Mouse (Mus musculus): ENCODE results near the gene 0610012G03Rik. TPM values are rescaled to one million over a fixed set of nuclear protein-coding genes. Genes with fewer than 3 reads are reported as not detected.
"Not testable (repeated sequence)": the region's sequence is repeated elsewhere in the genome, so short reads cannot be mapped to it uniquely, and the experiment has no call there.

Gene 0610012G03Rik
- polyA plus RNA-seq (2017; shearing (Covaris generic)): 1 to 10 TPM; 1.3 to 2.6 TPM

GRCm38 (mm10) chr16:31948345-31948774 lies at the start of gene 0610012G03Rik, which contains the start of gene Ncbp2:
0610012G03Rik (minus strand) TSS chr16:31948494.
Ncbp2 (plus strand) TSS chr16:31948513.
- peak; percentile 87 for ATAC-seq

DNA sequence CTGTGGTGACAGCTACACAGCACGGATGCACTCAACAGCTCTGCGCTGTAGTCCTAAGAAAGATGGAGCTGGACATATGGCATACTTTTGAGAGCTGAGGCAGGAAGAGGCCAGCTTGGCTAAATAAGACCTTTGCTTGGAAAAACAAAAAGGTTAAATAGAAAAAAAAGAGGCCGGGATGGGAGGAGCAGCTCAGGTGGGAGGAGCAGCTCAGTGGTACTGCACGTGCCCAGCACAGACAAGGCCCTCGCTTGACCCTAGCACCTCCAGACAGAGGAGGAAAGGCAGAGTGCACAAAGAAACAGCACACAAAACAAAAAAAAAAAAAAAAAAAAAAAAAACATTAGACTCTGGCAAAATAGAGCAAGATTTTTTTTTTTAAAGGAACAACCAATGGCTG lies 48.1 kb upstream of the 0610012G03Rik start:
- no peak for ATAC-seq

DNA sequence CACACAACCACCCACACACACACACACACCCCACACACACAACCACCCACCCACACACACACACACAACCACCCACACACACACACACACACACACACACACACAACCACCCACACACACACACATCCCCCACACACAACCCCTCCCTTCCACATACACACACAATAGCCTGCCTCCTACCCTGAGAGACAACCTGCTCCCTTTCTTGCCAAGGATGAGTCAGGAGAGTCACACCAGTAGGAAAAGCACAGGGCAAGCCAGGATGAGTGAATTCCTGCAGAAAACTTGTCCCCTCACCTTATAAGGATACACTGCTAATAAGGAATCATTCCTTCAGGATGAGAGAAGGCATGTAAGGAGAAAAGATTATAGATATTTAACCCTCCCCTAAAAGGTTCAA lies 45.7 kb upstream of the 0610012G03Rik start:
- no peak for ATAC-seq

- no peak for ATAC-seq
These were observed 44.9 kb upstream of the 0610012G03Rik start for GRCm38 (mm10) chr16:31993195-31993594.

DNA sequence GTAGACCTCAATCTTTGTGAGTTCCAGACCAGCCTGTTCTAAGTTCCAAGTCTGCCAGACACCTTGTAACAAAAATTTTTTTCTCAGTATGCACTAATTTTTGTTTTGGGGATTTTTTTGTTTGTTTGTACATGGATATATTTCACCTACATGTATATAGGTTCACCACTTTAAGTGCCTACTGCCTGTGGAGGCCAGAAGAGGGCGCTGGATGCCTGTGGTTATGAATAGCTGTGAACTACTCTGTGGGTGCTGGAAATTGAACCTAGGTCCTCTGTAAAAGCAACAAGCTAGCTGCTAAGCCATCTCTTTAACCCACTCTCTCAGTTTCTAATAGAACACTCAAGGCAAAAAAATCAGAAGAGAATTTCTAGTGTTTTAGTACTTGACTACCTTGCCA lies 43.7 kb upstream of the 0610012G03Rik start:
- ATAC-seq: no peak

- no peak for ATAC-seq
These were observed 32.7 kb upstream of the 0610012G03Rik start for GRCm38 (mm10) chr16:31980946-31981345.

- no peak for ATAC-seq
These were observed 31.2 kb upstream of the 0610012G03Rik start for GRCm38 (mm10) chr16:31979501-31979900.

- no peak for ATAC-seq
These were observed 27.0 kb upstream of the 0610012G03Rik start for GRCm38 (mm10) chr16:31975258-31975657.

- no peak for ATAC-seq
These were observed 14.9 kb upstream of the 0610012G03Rik start for GRCm38 (mm10) chr16:31963224-31963623.

DNA sequence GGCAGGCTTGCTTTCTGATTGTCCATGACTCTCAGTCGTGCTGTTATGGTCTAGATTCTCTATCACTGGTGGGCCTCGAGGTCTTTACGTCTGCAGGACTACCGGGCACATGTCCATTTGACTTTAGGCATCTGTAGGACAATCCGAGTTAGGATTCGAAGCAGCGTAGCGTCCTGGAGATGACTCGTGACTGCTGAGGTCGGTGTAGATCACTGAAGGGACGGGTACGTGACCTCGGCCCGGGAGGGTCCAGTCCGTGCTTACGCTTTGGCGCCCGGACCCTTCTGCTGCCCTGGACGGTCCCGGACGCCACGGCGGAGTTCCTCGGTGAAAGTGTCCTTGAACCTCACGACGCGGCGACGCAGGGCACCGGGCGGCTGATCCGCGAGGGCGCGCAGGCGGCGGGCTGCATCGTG lies 385 bp downstream of the 0610012G03Rik start:
- ATAC-seq: peak; percentile 25

DNA sequence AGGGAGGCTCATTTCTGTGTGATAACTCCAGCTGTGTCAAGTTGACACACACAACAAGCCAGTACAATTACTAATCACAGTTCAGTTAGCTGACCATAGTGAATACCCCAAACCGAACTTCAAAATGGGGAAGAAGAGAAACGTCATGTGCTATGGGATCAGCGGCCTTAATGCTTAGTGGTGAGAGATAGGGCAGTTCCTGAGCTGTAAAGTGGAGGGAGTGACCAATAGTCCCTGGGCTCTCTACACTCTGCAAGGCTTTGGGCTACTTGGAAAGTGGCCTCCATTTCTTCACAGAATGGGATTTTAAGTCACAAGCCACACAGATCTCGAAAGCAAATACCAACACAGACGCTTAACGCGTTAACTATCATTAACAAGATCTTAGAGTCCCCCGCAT lies 961 bp downstream of the 0610012G03Rik start:
- no peak for ATAC-seq

DNA sequence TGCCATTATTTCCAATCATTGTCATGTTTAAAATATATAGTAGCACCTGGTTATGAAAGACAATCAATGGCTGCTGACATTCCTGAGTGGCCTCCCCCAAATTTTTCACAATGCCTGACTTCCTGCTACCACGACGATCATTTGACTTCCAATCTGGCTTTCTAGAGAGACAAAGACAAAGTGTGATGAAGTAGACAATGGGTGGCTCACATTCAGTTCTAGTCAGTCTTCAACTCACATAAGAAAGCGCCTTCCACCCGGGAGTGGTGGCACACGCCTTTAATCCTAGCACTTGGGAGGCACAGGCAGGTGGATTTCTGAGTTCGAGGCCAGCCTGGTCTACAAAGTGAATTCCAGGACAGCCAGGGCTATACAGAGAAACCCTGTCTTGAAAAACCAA lies 2.3 kb downstream of the 0610012G03Rik start:
- ATAC-seq: not testable (repeated sequence)

GRCm38 (mm10) chr16:31945372-31945771 lies 2.9 kb downstream of the 0610012G03Rik start:
- no peak for ATAC-seq

DNA sequence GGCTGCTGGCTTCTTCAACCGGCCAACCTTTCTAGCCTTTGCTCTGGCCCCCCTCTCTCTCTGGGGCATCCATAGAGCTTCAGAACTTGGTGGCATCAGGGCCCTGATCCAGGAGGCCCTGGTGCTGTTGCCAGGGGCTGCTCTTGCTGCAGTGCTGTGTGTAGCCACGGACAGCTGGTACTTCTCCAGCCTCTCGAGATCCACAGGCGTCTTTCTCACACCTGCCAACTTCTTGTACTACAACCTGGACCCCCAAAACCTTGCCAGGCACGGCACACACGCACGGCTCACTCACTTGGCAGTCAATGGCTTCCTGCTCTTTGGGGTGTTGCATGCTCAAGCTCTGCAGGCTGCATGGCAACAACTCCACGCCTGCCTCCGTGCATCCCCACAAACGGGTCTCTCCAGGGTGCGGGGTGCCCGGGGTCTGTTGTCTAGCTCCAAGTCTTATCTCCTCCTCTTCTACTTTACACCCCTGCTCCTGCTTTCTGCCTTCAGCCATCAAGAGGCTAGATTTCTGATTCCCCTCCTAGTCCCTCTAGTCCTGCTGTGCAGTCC lies 3.5 kb downstream of the 0610012G03Rik start:
- ATAC-seq: no peak

DNA sequence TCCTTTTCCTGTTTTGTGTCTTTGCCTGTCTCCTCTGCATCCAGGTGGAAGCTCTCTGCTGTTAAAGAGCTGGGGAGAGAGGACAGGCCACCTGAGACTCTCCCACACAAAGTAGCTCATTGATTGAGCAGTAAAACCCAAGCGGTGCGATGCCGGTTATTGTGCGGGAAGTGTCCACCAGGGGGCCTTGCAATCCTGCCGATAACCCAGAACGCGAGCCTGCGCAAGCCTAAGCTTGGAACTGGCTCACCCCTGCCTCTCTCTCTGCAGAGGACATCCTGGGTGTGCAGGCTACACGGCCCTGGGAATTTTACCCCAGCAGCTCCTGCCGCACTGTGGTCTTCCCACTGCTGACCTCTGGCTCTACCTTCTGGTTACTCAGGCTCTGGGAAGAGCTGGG lies 4.3 kb downstream of the 0610012G03Rik start:
- peak; percentile 64 for ATAC-seq

DNA sequence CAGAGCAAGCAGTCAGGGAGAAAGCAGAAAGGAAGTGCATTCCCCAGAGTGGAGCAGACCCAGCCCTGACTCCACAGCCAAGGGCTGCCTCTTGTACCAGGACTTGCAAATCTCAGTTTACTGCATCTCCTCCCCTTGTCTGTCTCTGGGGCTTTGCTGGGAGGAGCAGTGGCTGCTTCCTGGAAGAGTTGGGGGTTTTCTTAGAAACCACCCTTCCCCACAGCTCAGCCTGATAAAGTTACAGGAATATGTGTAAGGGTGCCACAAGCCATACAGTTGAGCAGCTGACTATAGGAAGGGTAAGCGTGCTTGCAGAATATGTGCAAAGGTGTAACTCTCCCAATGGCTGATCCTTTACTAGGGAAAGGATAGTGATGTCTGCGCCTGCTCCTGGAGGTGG lies 7.7 kb downstream of the 0610012G03Rik start:
- ATAC-seq: no peak

DNA sequence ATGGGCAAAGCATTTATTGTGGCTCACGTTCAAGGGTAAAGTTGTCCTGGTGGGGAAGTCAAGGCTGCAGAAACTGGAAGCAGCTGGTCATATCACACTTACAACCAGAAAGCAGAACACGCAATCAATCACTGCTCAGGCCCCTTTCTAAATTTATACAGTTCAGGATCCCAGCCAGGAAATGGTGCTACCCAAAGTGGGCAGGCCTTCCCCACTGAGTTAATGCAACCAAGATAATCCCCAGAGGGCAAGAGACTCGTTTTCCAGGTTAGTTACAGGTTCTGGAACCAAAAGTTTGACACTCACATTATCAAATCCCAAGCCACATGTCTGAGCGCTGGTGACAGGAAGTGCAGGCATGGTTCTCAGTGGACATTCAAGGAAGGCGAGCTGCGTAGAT lies 9.4 kb downstream of the 0610012G03Rik start:
- no peak for ATAC-seq

DNA sequence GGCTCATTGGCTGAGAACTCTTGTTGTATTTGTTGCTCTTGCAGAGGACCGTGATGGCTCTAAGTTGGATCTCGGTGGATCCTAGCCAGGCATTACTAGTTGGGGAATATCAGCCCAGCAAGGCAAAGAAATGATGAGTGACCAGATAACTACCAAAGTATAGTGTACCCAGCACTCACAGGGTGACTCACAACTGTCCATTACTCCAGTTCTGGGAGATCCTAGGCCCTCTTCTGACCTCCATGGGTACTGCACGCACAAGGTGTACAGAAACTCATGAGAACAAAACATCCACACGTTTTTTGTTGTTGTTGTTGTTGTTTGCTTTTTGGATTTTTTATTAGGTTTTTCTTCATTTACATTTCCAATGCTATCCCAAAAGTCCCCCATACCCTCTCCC lies 11.7 kb downstream of the 0610012G03Rik start:
- no peak for ATAC-seq

- peak; percentile 52 for ATAC-seq
These were observed 13.0 kb downstream of the 0610012G03Rik start for GRCm38 (mm10) chr16:31935091-31935979.

GRCm38 (mm10) chr16:31934550-31935010 lies 13.7 kb downstream of the 0610012G03Rik start:
- ATAC-seq: no peak

DNA sequence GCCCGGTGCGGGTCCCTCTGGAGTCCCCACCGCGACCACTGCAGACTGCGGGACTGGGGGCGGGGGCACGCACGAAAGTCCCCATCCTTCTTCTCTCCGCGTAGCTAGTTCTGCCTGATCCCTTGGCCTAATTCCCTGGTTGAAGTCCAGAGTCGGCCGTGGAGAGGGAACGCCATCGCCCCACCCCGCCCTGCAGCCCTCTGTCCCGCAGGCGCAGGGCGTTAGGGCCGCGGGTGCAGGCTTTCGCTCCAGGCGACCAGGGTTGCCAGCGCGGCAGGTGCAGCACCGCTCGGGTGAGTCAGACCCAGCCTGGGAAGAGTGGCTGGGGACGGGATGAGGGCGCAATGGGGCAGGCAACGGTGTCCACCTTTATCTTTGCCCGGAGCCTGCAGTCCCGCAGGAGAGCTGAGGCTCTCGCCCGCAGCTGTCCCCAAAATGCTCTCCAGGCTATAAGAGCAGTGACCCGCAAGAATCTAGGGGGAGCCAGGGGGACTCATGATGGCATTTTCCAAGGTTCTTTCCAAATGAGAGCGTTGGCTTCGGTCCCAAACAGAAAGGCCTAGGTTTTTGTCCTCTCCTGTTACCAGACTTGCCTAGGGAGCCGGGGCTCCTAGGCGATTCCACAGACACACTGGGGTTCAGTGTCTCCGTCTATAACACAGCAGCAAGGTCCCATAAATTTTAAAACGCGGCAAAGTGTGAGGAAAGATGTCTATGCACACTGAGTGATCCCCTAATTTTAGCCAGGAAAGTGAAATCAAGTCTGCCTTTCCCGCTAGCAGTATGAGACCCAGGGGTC lies 14.3 kb downstream of the 0610012G03Rik start, which contains the start of gene Pigz:
TSS of gene Pigz (plus strand) at position 101 of the 799 bp plus-strand sequence.
- no peak for ATAC-seq

DNA sequence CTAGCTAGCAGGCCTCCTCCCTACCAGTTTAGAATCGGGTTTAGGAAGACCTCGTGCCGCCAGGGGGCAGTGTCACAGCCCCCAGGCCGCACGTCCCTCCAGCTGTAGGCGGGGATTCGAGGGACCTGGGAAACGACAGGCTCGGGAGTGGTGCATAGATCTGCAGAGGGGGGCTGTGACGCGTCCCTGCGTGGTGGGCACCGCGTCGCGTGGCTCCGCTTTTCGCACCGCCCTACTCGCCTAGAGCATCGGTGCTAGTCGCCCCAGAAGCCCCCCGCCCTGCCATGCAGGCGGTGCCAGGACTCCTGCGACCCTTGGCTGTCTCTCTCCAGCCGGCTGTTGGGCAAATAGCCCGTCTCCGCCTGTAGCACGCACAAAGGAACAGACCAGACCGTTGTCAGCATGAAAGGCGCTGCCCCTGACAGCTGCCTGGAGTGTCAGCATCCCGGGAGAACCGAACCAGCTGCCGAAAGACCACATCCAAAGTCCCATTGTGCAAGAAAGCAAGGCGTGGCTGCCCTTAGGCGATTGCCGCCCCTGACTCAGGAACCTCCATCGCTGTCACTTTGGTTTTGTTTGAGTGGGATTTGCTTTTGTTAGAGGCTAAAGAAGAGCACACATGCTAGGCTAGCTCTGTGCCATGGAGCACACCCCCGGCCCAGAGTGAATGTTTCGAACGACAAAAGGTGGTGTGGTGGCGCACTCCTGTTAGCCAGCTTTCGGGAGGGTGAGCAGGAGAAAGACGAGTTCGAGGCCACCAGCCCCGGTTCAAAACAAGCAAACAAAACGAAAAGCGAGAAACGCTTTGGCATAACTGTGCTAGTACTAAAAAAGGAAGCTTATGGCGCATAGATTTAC lies 15.2 kb downstream of the 0610012G03Rik start:
- ATAC-seq: peak; percentile 63

Measured in CD4-positive, CD25-positive, alpha-beta regulatory T cell, adult 4 months (primary cell).